ENCODE assay signal across 10 mouse cellular contexts in genomic region chr5:34286516-34286915, GRCm38 (mm10). TPM values are rescaled to one million over a fixed set of nuclear protein-coding genes. Genes with fewer than 3 reads are reported as not detected.
A peak's percentile ranks its signal among the peaks of the same experiment; 100 is the strongest.
DNase-seq lines count a peak whose midpoint lies in the region; ATAC-seq and TF ChIP-seq lines count a peak whose summit lies in the region.
"Had no signal": no experiment of that assay in that cellular context is flagged by ENCODE, and none has a peak within 500 bp of the region (broad histone marks: within the 10 kb centered on the region; RNA-seq: fewer than 3 reads in every experiment).

No protein-coding gene starts in this region.

- DNase-seq in heart, postnatal 4 days: no peak
- peak; percentile 60 to 64 for DNase-seq in cerebellum, adult 2 months
- DNase-seq in hindbrain, embryonic 11.5 days (ENCODE audit: low spot score): no peak
- no peak for DNase-seq in urinary bladder, postnatal 25 days (ENCODE audit: low spot score)
- no peak for DNase-seq in gastrocnemius, adult 8-10 months (ENCODE audit: low spot score in 2 of 2)
- DNase-seq in frontal cortex, postnatal 25 days (ENCODE audit: low spot score in 2 of 2): no peak
- DNase-seq: kidney, postnatal 14 days had no signal

- no peak for TF ChIP-seq POLR2A in cerebellum, adult 2 months (IDR thresholded peaks at IDR 0.05; ENCODE audit: borderline replicate concordance, insufficient read depth, low read length)

- WGBS in heart, embryonic 15.5 days: 6% methylated on average over 11 of the region's 11 CpGs
- WGBS in cerebellum, adult 2 months: 2% methylated on average over 11 of the region's 11 CpGs
- WGBS in hindbrain, embryonic 11.5 days: 1% methylated on average over 11 of the region's 11 CpGs
- 2% methylated on average over 11 of the region's 11 CpGs for WGBS in midbrain, embryonic 12.5 days

- H3K4me3 ChIP-seq in heart, embryonic 15.5 days: peak overlapping the region; percentile 65
- peak overlapping the region; percentile 85 for H3K4me3 ChIP-seq in cerebellum, adult 2 months (replicated peaks; ENCODE audit: insufficient read depth, low read depth, low read length)
- H3K4me3 ChIP-seq in hindbrain, embryonic 11.5 days (ENCODE audit: low read depth, low read length): peak overlapping the region; percentile 68
- peak overlapping the region; percentile 69 for H3K4me3 ChIP-seq in midbrain, embryonic 12.5 days

- H3K27me3 ChIP-seq in heart, embryonic 15.5 days: peaks cover 59% of the 10 kb centered on the region
- no peaks in the 10 kb centered on the region for H3K27me3 ChIP-seq in cerebellum, adult 2 months (ENCODE audit: control insufficient read depth, insufficient read depth, low read length)
- H3K27me3 ChIP-seq in hindbrain, embryonic 11.5 days (ENCODE audit: control insufficient read depth, insufficient read depth, low read length): peaks cover 33% of the 10 kb centered on the region
- H3K27me3 ChIP-seq in midbrain, embryonic 12.5 days: peaks cover 67% of the 10 kb centered on the region

- TF ChIP-seq CTCF in cerebellum, adult 2 months (IDR thresholded peaks at IDR 0.05; ENCODE audit: borderline replicate concordance, insufficient read depth, low read depth, low read length): no peak

- H3K4me1 ChIP-seq in heart, embryonic 15.5 days (replicated peaks): peaks cover 25% of the 10 kb centered on the region
- H3K4me1 ChIP-seq in cerebellum, adult 2 months (ENCODE audit: control insufficient read depth, insufficient read depth, low read length): peaks cover 33% of the 10 kb centered on the region
- peaks cover 8% of the 10 kb centered on the region for H3K4me1 ChIP-seq in hindbrain, embryonic 11.5 days (replicated peaks; ENCODE audit: control insufficient read depth, insufficient read depth, low read length)
- H3K4me1 ChIP-seq in midbrain, embryonic 12.5 days: peaks cover 27% of the 10 kb centered on the region

- no peaks in the 10 kb centered on the region for H3K9me3 ChIP-seq in heart, embryonic 15.5 days (replicated peaks)
- H3K9me3 ChIP-seq in hindbrain, embryonic 11.5 days (ENCODE audit: control insufficient read depth, low read length): no peaks in the 10 kb centered on the region
- no peaks in the 10 kb centered on the region for H3K9me3 ChIP-seq in midbrain, embryonic 12.5 days

- no peaks in the 10 kb centered on the region for H3K36me3 ChIP-seq in heart, embryonic 15.5 days
- H3K36me3 ChIP-seq in hindbrain, embryonic 11.5 days (ENCODE audit: control insufficient read depth, insufficient read depth, low read length): no peaks in the 10 kb centered on the region
- no peaks in the 10 kb centered on the region for H3K36me3 ChIP-seq in midbrain, embryonic 12.5 days
- H3K36me3 ChIP-seq: G1E had no signal

- H3K9ac ChIP-seq in heart, embryonic 15.5 days: no peak overlapping the region
- H3K9ac ChIP-seq in hindbrain, embryonic 11.5 days (ENCODE audit: low read depth, low read length): no peak overlapping the region
- 0 out of 2 replicates have a peak overlapping the region, but pooled peaks have one; percentile 12 for H3K9ac ChIP-seq in midbrain, embryonic 12.5 days (replicated peaks)

- H3K4me2 ChIP-seq in heart, embryonic 15.5 days: peak overlapping the region; percentile 96
- peak overlapping the region; percentile 96 for H3K4me2 ChIP-seq in hindbrain, embryonic 11.5 days (replicated peaks; ENCODE audit: low read depth, low read length)
- peak overlapping the region; percentile 90 for H3K4me2 ChIP-seq in midbrain, embryonic 12.5 days (replicated peaks)

- ATAC-seq in heart, embryonic 15.5 days (replicated peaks; ENCODE audit: insufficient number of reproducible peaks, insufficient read depth, low FRiP score, low read depth): no peak
- no peak for ATAC-seq in hindbrain, embryonic 11.5 days (ENCODE audit: low FRiP score)
- ATAC-seq in midbrain, embryonic 12.5 days (ENCODE audit: low FRiP score, low read depth): no peak

- H3K27ac ChIP-seq in heart, embryonic 15.5 days: no peak overlapping the region
- H3K27ac ChIP-seq in cerebellum, adult 2 months (ENCODE audit: insufficient read depth, low read length): peak overlapping the region; percentile 80; the same call in 1 of the 2 replicates
- no peak overlapping the region for H3K27ac ChIP-seq in hindbrain, embryonic 11.5 days (ENCODE audit: low read depth, low read length)
- no peak overlapping the region for H3K27ac ChIP-seq in midbrain, embryonic 12.5 days (replicated peaks)

RNA-seq across cellular contexts. Expression of gene Zfyve28, which starts 1.7 kb away (rescaled TPM):
- polyA plus RNA-seq in heart, embryonic 15.5 days (2015; fragmentation: Nextera tagmentation; extraction: Ambion mirVana): 0.23 and 0.89 TPM in 2 replicates
- total RNA-seq in heart, postnatal 4 days (2021): 1 to 10 TPM; 1.5 to 2.5 TPM
- 62.9 and 69.5 TPM in 2 replicates for polyA plus RNA-seq in cerebellum, adult 2 months (2012; rRNA removed)
- 0.96 and 1.1 TPM in 2 replicates for polyA plus RNA-seq in hindbrain, embryonic 11.5 days (2014; fragmentation: Nextera tagmentation; extraction: Ambion mirVana)
- 1.9 and 2.5 TPM in 2 replicates for polyA plus RNA-seq in midbrain, embryonic 12.5 days (2016; fragmentation: Nextera tagmentation; extraction: Ambion mirVana)
- total RNA-seq in gastrocnemius, adult 8-10 months (2022): 1 to 10 TPM in 1 of 4 experiments, under 1 TPM in 3; 0.35 to 1.3 (median 0.68) TPM
- polyA plus RNA-seq: G1E had no signal

RNA-seq across cellular contexts. Expression of gene Cfap99, which starts 1.9 kb away (rescaled TPM):
- 0.08 TPM in 1 of 2 replicates, not detected in the other for polyA plus RNA-seq in heart, embryonic 15.5 days (2015; fragmentation: Nextera tagmentation; extraction: Ambion mirVana)
- total RNA-seq in heart, postnatal 4 days (2021): not detected
- 1.4 and 1.7 TPM in 2 replicates for polyA plus RNA-seq in cerebellum, adult 2 months (2012; rRNA removed)
- 0.08 and 0.20 TPM in 2 replicates for polyA plus RNA-seq in hindbrain, embryonic 11.5 days (2014; fragmentation: Nextera tagmentation; extraction: Ambion mirVana)
- polyA plus RNA-seq in midbrain, embryonic 12.5 days (2016; fragmentation: Nextera tagmentation; extraction: Ambion mirVana): not detected in 2 replicates
- not detected for total RNA-seq in gastrocnemius, adult 8-10 months (2022)
- total RNA-seq: G1E had no signal
- polyA plus RNA-seq: G1E had no signal

RNA-seq across cellular contexts. Expression of gene Rnf4, which starts 49.6 kb away (rescaled TPM):
- polyA plus RNA-seq in heart, embryonic 15.5 days (2015; fragmentation: Nextera tagmentation; extraction: Ambion mirVana): 88.5 and 112 TPM in 2 replicates
- total RNA-seq in heart, postnatal 4 days (2021): 10 to 100 TPM; 85.8 to 86.3 TPM
- polyA plus RNA-seq in cerebellum, adult 2 months (2012; rRNA removed): 77.5 and 80.0 TPM in 2 replicates
- 188 and 195 TPM in 2 replicates for polyA plus RNA-seq in hindbrain, embryonic 11.5 days (2014; fragmentation: Nextera tagmentation; extraction: Ambion mirVana)
- polyA plus RNA-seq in midbrain, embryonic 12.5 days (2016; fragmentation: Nextera tagmentation; extraction: Ambion mirVana): 155 and 172 TPM in 2 replicates
- 10 to 100 TPM; 14.0 to 17.5 (median 15.9) TPM for total RNA-seq in gastrocnemius, adult 8-10 months (2022)

Comparison
In these comparisons a context has a peak if more than half of its experiments do, and no peak if none do; other contexts are left out.
1. DNase-seq: peak in cerebellum, adult 2 months (2 of 2); none in heart, postnatal 4 days (single experiment), hindbrain, embryonic 11.5 days (single experiment), urinary bladder, postnatal 25 days (single experiment), gastrocnemius, adult 8-10 months (0 of 2) and frontal cortex, postnatal 25 days (0 of 2).
2. RNA of gene Zfyve28, which starts 1.7 kb away (polyA plus RNA-seq): 62.9 to 69.5 TPM in cerebellum, adult 2 months; 1.9 to 2.5 TPM in midbrain, embryonic 12.5 days, 0.96 to 1.1 TPM in hindbrain, embryonic 11.5 days and 0.23 to 0.89 TPM in heart, embryonic 15.5 days; every median in the first group is over 10 times any median in the second.
3. Peak in every context shown above with its lines, with median percentiles within 50 percentile points of each other: H3K4me2 ChIP-seq and H3K4me3 ChIP-seq.